In genomic region chrX:94863123-94863522, GRCm38 (mm10) we compare ENCODE assay signal across 21 mouse cellular contexts.
A peak's percentile ranks its signal among the peaks of the same experiment; 100 is the strongest.
DNase-seq lines count a peak whose midpoint lies in the region; ATAC-seq lines count a peak whose summit lies in the region.
"Had no signal": no experiment of that assay in that cellular context is flagged by ENCODE, and none has a peak within 500 bp of the region (broad histone marks: within the 10 kb centered on the region; RNA-seq: fewer than 3 reads in every experiment).

No protein-coding gene starts in this region.

- H3K9me3 ChIP-seq in heart, embryonic 12.5 days (replicated peaks): no peaks in the 10 kb centered on the region
- no peaks in the 10 kb centered on the region for H3K9me3 ChIP-seq in liver, embryonic 11.5 days (ENCODE audit: control insufficient read depth, low read length)
- H3K9me3 ChIP-seq in hindbrain, embryonic 12.5 days (replicated peaks): no peaks in the 10 kb centered on the region
- H3K9me3 ChIP-seq: forebrain, embryonic 10.5 days; heart, embryonic 15.5 days; hindbrain, embryonic 13.5 days; intestine, embryonic 15.5 days had no signal

- no peak for DNase-seq in heart, adult 18-20 months
- peak; percentile 80 for DNase-seq in c-Kit-negative CD71-positive TER-119-positive erythroid progenitor cells, embryonic 14.5 days (ENCODE audit: low read depth, low spot score)
- peak; percentile 36 for DNase-seq in liver, embryonic 11.5 days (ENCODE audit: low spot score)
- peak; percentile 9 to 23 for DNase-seq in spleen, postnatal 14 days (ENCODE audit: low spot score in 2 of 2)
- no peak for DNase-seq in yolk sac, embryonic 10.5 days (ENCODE audit: low spot score)
- no peak for DNase-seq in adrenal gland, adult 18-20 months (ENCODE audit: low spot score in 2 of 2)
- DNase-seq: adrenal gland, postnatal 14 days; B cell, adult 2 months; cerebellum, postnatal 36 days; gastrocnemius, postnatal 36 days; kidney, postnatal 25 days; layer of hippocampus, adult 9-11 months; lung, adult 2 months; thymus, postnatal 14 days had no signal

- no peaks in the 10 kb centered on the region for H3K36me3 ChIP-seq in heart, embryonic 12.5 days
- no peaks in the 10 kb centered on the region for H3K36me3 ChIP-seq in liver, embryonic 11.5 days (ENCODE audit: control insufficient read depth, insufficient read depth, low read length)
- H3K36me3 ChIP-seq in hindbrain, embryonic 12.5 days: no peaks in the 10 kb centered on the region
- H3K36me3 ChIP-seq: forebrain, embryonic 10.5 days; heart, embryonic 15.5 days; hindbrain, embryonic 13.5 days; intestine, embryonic 15.5 days had no signal

- no peak overlapping the region for H3K4me2 ChIP-seq in heart, embryonic 12.5 days
- 0 out of 2 replicates have a peak overlapping the region, but pooled peaks have one; percentile 7 for H3K4me2 ChIP-seq in liver, embryonic 11.5 days
- H3K4me2 ChIP-seq in hindbrain, embryonic 12.5 days (replicated peaks): no peak overlapping the region
- H3K4me2 ChIP-seq: heart, embryonic 15.5 days; hindbrain, embryonic 13.5 days; intestine, embryonic 15.5 days had no signal

- H3K27ac ChIP-seq in heart, embryonic 12.5 days (ENCODE audit: poor library complexity, severe bottlenecking): no peak overlapping the region
- peak overlapping the region; percentile 55 for H3K27ac ChIP-seq in liver, embryonic 11.5 days (ENCODE audit: low read depth, low read length)
- no peak overlapping the region for H3K27ac ChIP-seq in hindbrain, embryonic 12.5 days
- H3K27ac ChIP-seq: forebrain, embryonic 10.5 days; heart, embryonic 15.5 days; hindbrain, embryonic 13.5 days; intestine, embryonic 15.5 days; macrophage had no signal

- H3K9ac ChIP-seq in heart, embryonic 12.5 days: no peak overlapping the region
- H3K9ac ChIP-seq in liver, embryonic 11.5 days (ENCODE audit: low read depth, low read length): no peak overlapping the region
- H3K9ac ChIP-seq in hindbrain, embryonic 12.5 days: no peak overlapping the region
- H3K9ac ChIP-seq: heart, embryonic 15.5 days; hindbrain, embryonic 13.5 days; intestine, embryonic 15.5 days had no signal

- no peaks in the 10 kb centered on the region for H3K27me3 ChIP-seq in heart, embryonic 12.5 days (replicated peaks)
- 0 out of 2 replicates have a peak, but pooled peaks cover 3% of the 10 kb centered on the region for H3K27me3 ChIP-seq in liver, embryonic 11.5 days (replicated peaks; ENCODE audit: control insufficient read depth, insufficient read depth, low read length)
- H3K27me3 ChIP-seq in hindbrain, embryonic 12.5 days: no peaks in the 10 kb centered on the region
- H3K27me3 ChIP-seq: heart, embryonic 15.5 days; hindbrain, embryonic 13.5 days; intestine, embryonic 15.5 days had no signal

- 26% methylated on average over 1 of the region's 1 CpGs for WGBS in heart, embryonic 12.5 days
- 20% methylated on average over 1 of the region's 1 CpGs for WGBS in liver, embryonic 11.5 days
- 94% methylated on average over 1 of the region's 1 CpGs for WGBS in hindbrain, embryonic 12.5 days

- no peaks in the 10 kb centered on the region for H3K4me1 ChIP-seq in heart, embryonic 12.5 days (replicated peaks)
- no peaks in the 10 kb centered on the region for H3K4me1 ChIP-seq in liver, embryonic 11.5 days (replicated peaks; ENCODE audit: control insufficient read depth, insufficient read depth, low read length)
- H3K4me1 ChIP-seq in hindbrain, embryonic 12.5 days: no peaks in the 10 kb centered on the region
- H3K4me1 ChIP-seq: heart, embryonic 15.5 days; hindbrain, embryonic 13.5 days; intestine, embryonic 15.5 days had no signal

- ATAC-seq in heart, embryonic 12.5 days (ENCODE audit: insufficient number of reproducible peaks, low FRiP score): peak; percentile 86
- ATAC-seq in liver, embryonic 11.5 days (replicated peaks; ENCODE audit: low FRiP score): peak; percentile 94
- no peak for ATAC-seq in hindbrain, embryonic 12.5 days (ENCODE audit: low FRiP score)
- ATAC-seq: intestine, embryonic 15.5 days had no signal

- no peak overlapping the region for H3K4me3 ChIP-seq in heart, embryonic 12.5 days
- H3K4me3 ChIP-seq in liver, embryonic 11.5 days (ENCODE audit: low read depth, low read length): no peak overlapping the region
- no peak overlapping the region for H3K4me3 ChIP-seq in hindbrain, embryonic 12.5 days
- H3K4me3 ChIP-seq: forebrain, embryonic 10.5 days; heart, embryonic 15.5 days; hindbrain, embryonic 13.5 days; intestine, embryonic 15.5 days had no signal

Comparison
In these comparisons a context has a peak if more than half of its experiments do, and no peak if none do; other contexts are left out.
1. DNase-seq: peak in c-Kit-negative CD71-positive TER-119-positive erythroid progenitor cells, embryonic 14.5 days (single experiment), liver, embryonic 11.5 days (single experiment) and spleen, postnatal 14 days (2 of 2); none in heart, adult 18-20 months (0 of 2), yolk sac, embryonic 10.5 days (single experiment) and adrenal gland, adult 18-20 months (0 of 2).